Mouse (Mus musculus) thymus, adult 2 months (tissue): ENCODE results near the gene Kynu. TPM values are rescaled to one million over a fixed set of nuclear protein-coding genes. Genes with fewer than 3 reads are reported as not detected.

Source experiments
- DNase-seq: peaks from one replicate; pipeline ENCODE4 v3.0.0; 2021
- H3K27ac ChIP-seq: fragments of 200-500 bp; 2 replicates; pipeline ENCODE4 v1.5.1; 2012; ENCODE audit warnings: low read length, control low read depth; ENCODE audit not compliant: control insufficient read depth, insufficient read depth
- H3K27me3 ChIP-seq: fragments of 200-500 bp; 2 replicates; pipeline ENCODE4 v1.6.1; 2012; ENCODE audit warnings: mild to moderate bottlenecking, low read length, moderate library complexity, mixed read lengths; ENCODE audit not compliant: control insufficient read depth, insufficient read depth
- H3K36me3 ChIP-seq: fragments of 200-500 bp; 2 replicates; pipeline ENCODE4 v1.6.1; 2012; ENCODE audit warnings: mild to moderate bottlenecking, low read length, moderate library complexity; ENCODE audit not compliant: control insufficient read depth, insufficient read depth
- H3K4me1 ChIP-seq: fragments of 200-500 bp; replicated peaks from 2 replicates; pipeline ENCODE4 v1.6.1; 2012; ENCODE audit warnings: low read length; ENCODE audit not compliant: control insufficient read depth, insufficient read depth
- H3K4me3 ChIP-seq: fragments of 200-500 bp; 2 replicates; pipeline ENCODE4 v1.5.1; 2012; ENCODE audit warnings: mild to moderate bottlenecking, low read length, control low read depth, moderate library complexity; ENCODE audit not compliant: control insufficient read depth, insufficient read depth
- CTCF ChIP-seq: fragments of 200-500 bp; IDR thresholded peaks from 2 replicates; pipeline ENCODE4 v1.5.1; 2012; ENCODE audit warnings: mild to moderate bottlenecking, control low read depth, low read length, moderate library complexity, borderline replicate concordance; ENCODE audit not compliant: control insufficient read depth, poor library complexity, insufficient read depth; ENCODE audit errors: extremely low read depth
- POLR2A ChIP-seq: fragments of 200-500 bp; IDR thresholded peaks from 2 replicates; pipeline ENCODE4 v1.6.1; 2012; ENCODE audit warnings: mild to moderate bottlenecking, low read length, control low read depth, moderate library complexity; ENCODE audit not compliant: control insufficient read depth, poor library complexity, insufficient read depth; ENCODE audit errors: extremely low read depth
- WGBS: fragments of 180-500 bp; shearing (Covaris S2); methylation state at CpG from one replicate; pipeline ENCODE4 v1.1.7; 2018; 5-methylcytosine and 5-hydroxymethylcytosine counted together
- polyA plus RNA-seq: library from polyadenylated mRNA; depleted of rRNA; stranded (reverse); fragments of >200 nt; gene quantifications from 2 replicates; pipeline ENCODE4 v1.2.3, GENCODE M21; 2012; rRNA removed

Kynu gene
- polyA plus RNA-seq, 1 experiment = 1.9 TPM

DNA sequence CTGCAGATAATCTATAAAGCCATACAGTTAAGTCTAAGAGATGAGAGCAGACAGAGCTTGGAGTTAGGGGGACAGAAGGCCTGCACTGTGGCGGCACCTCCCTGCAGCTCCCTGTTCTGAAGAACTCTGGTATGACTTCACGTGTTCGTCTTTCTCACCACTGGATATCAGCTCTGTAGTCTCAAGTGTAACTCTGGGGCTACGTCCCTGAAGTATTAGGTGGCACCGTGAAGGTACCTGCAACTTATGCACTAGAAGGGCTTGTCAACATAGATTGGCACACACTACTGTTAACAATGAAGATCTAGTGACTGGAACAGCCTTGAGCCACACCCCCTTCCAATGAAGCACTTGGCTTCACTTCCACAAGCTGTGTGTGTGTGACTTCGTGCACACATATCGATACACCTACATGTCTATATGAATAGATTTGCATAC, 168.0 kb downstream of the Kynu start:
- Histone ChIP-seq H3K27me3 (no peaks in the 10 kb centered on the region), H3K36me3 (no peaks in the 10 kb centered on the region), H3K27ac (no peak overlapping the region), H3K4me3 (no peak overlapping the region), H3K4me1 (no peaks in the 10 kb centered on the region)
- 77% methylated on average over 7 of the region's 7 CpGs for WGBS
- TF ChIP-seq POLR2A = no peak
- DNase-seq = no peak

- no peak for DNase-seq
- H3K4me3 ChIP-seq = no peak overlapping the region
- H3K4me1 ChIP-seq = no peaks in the 10 kb centered on the region
- WGBS = 14% methylated on average over 5 of the region's 5 CpGs
- no peaks in the 10 kb centered on the region for H3K27me3 ChIP-seq
- H3K27ac ChIP-seq = no peak overlapping the region; the same call in 1 of the 2 replicates
- no peaks in the 10 kb centered on the region for H3K36me3 ChIP-seq
- TF ChIP-seq CTCF = no peak
- no peak for TF ChIP-seq POLR2A
These were observed 172.1 kb downstream of the Kynu start for GRCm38 (mm10) chr2:43727181-43727580.

GRCm38 (mm10) chr2:43727693-43728092, 172.6 kb downstream of the Kynu start:
- H3K27me3 ChIP-seq = no peaks in the 10 kb centered on the region
- no peak overlapping the region; the same call in 1 of the 2 replicates for H3K27ac ChIP-seq
- 8% methylated on average over 8 of the region's 8 CpGs for WGBS
- no peak overlapping the region for H3K4me3 ChIP-seq
- TF ChIP-seq POLR2A = no peak
- no peak for TF ChIP-seq CTCF
- no peaks in the 10 kb centered on the region for H3K36me3 ChIP-seq
- no peaks in the 10 kb centered on the region for H3K4me1 ChIP-seq
- peak; percentile 29 for DNase-seq

DNA sequence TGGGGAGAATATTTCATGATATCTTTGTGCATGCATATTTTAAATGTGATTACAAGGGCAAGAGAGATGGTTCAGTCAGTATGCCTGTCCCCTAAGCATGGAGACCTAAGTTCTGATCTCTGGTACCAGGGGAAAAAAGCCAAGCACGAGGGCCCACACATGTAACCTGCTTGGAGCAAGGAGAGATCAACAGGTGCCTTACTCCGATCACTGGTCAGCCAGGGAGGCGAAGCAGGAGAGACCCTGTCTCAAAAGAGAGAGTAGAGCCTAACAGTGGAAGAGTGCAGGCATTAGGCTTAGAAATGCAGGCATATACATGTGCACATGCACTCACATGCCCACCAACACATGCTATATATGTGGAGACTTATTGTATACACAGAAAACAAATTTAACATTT, 173.7 kb downstream of the Kynu start:
- Histone ChIP-seq H3K27ac (no peak overlapping the region), H3K4me3 (no peak overlapping the region), H3K36me3 (no peaks in the 10 kb centered on the region), H3K27me3 (no peaks in the 10 kb centered on the region), H3K4me1 (no peaks in the 10 kb centered on the region)
- TF ChIP-seq CTCF (no peak), POLR2A (no peak)
- DNase-seq = no peak
- 97% methylated on average over 3 of the region's 3 CpGs for WGBS

Other genes starting within 250 kb of the Kynu start
- gene Arhgap15, start 193.5 kb downstream of the Kynu start, polyA plus RNA-seq = 8.6 and 9.5 TPM in 2 replicates